In the genomic region with DNA sequence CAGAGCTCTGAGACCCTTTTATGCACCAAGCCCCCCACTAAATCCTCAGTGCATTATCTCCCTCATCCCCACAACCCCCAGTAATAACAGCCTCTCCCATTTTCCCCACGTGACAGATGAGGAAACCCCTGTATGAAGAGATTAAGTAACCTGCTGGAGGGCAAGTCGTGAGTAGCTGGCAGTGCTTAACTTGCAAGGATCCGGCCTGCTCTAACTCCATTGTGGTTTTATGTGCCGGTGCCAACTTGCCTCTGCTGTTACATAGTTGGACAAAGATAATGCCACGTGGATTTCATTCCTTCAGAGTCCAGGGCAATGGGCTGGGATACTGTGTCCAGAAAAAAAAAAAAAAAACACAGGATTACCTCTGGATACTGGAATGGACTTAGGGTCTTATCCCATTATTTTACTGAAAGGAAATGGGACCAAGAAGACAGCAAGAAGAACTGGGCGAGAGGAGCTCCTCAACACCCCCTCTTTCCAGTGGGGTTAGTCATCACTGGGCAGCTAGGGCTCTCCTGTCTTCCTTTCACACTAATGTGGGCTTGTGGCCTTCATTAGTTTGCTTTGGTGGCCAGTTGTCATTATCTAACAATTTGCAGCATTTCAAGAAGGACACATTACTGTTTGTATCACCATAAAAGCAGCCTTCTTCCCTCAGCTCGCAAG, we compare ENCODE assay signal across 11 mouse cellular contexts. TPM values are rescaled to one million over a fixed set of nuclear protein-coding genes. Genes with fewer than 3 reads are reported as not detected.
DNase-seq lines count a peak whose midpoint lies in the region; ATAC-seq and TF ChIP-seq lines count a peak whose summit lies in the region.
"Had no signal": no experiment of that assay in that cellular context is flagged by ENCODE, and none has a peak within 500 bp of the region (broad histone marks: within the 10 kb centered on the region; RNA-seq: fewer than 3 reads in every experiment).

No protein-coding gene starts in this region.

- H3K4me3 ChIP-seq in heart, embryonic 11.5 days (ENCODE audit: low read depth, low read length): no peak overlapping the region
- no peak overlapping the region for H3K4me3 ChIP-seq in lung, embryonic 16.5 days (ENCODE audit: low read length)
- no peak overlapping the region for H3K4me3 ChIP-seq in stomach, postnatal 0 days (ENCODE audit: low read depth, low read length)
- H3K4me3 ChIP-seq in hindbrain, postnatal 0 days (ENCODE audit: low read length): no peak overlapping the region
- no peak overlapping the region for H3K4me3 ChIP-seq in intestine, embryonic 15.5 days (replicated peaks)
- H3K4me3 ChIP-seq: midbrain, embryonic 10.5 days; neural tube, embryonic 12.5 days had no signal

- H3K36me3 ChIP-seq in heart, embryonic 11.5 days (ENCODE audit: control insufficient read depth, insufficient read depth, low read length): no peaks in the 10 kb centered on the region
- no peaks in the 10 kb centered on the region for H3K36me3 ChIP-seq in lung, embryonic 16.5 days (ENCODE audit: control insufficient read depth, insufficient read depth, low read length)
- no peaks in the 10 kb centered on the region for H3K36me3 ChIP-seq in stomach, postnatal 0 days (ENCODE audit: control insufficient read depth, insufficient read depth, low read length)
- no peaks in the 10 kb centered on the region for H3K36me3 ChIP-seq in hindbrain, postnatal 0 days (ENCODE audit: insufficient read depth, low read length)
- H3K36me3 ChIP-seq in intestine, embryonic 15.5 days: no peaks in the 10 kb centered on the region
- H3K36me3 ChIP-seq: midbrain, embryonic 10.5 days; neural tube, embryonic 12.5 days had no signal

- intact Hi-C loops in heart, postnatal 36 days (cut with DNase I): no loop called here

- 63% methylated on average over 7 of the region's 7 CpGs for WGBS in heart, embryonic 11.5 days (ENCODE audit: insufficient replicate concordance)
- WGBS in lung, embryonic 16.5 days: 50% methylated on average over 7 of the region's 7 CpGs
- 36% methylated on average over 7 of the region's 7 CpGs for WGBS in stomach, postnatal 0 days
- WGBS in hindbrain, postnatal 0 days: 65% methylated on average over 7 of the region's 7 CpGs
- 67% methylated on average over 7 of the region's 7 CpGs for WGBS in intestine, embryonic 15.5 days

- H3K4me2 ChIP-seq in heart, embryonic 11.5 days: peak overlapping the region; percentile 8; the same call in 1 of the 2 replicates
- H3K4me2 ChIP-seq in lung, embryonic 16.5 days (ENCODE audit: low read depth, low read length): no peak overlapping the region
- H3K4me2 ChIP-seq in stomach, postnatal 0 days (replicated peaks; ENCODE audit: low read depth): peak overlapping the region; percentile 2; the same call in 1 of the 2 replicates
- H3K4me2 ChIP-seq in hindbrain, postnatal 0 days (ENCODE audit: low read depth, low read length): no peak overlapping the region
- no peak overlapping the region for H3K4me2 ChIP-seq in intestine, embryonic 15.5 days (replicated peaks)
- H3K4me2 ChIP-seq: neural tube, embryonic 12.5 days had no signal

- no peak overlapping the region for H3K9ac ChIP-seq in heart, embryonic 11.5 days (ENCODE audit: low read depth, low read length)
- H3K9ac ChIP-seq in lung, embryonic 16.5 days (ENCODE audit: low read length): 0 out of 2 replicates have a peak overlapping the region, but pooled peaks have one; percentile 8
- H3K9ac ChIP-seq in stomach, postnatal 0 days (ENCODE audit: low read length): peak overlapping the region; percentile 18; the same call in 1 of the 2 replicates
- H3K9ac ChIP-seq in hindbrain, postnatal 0 days (replicated peaks; ENCODE audit: low read length): no peak overlapping the region
- H3K9ac ChIP-seq in intestine, embryonic 15.5 days: no peak overlapping the region
- H3K9ac ChIP-seq: neural tube, embryonic 12.5 days had no signal

- no peak for TF ChIP-seq CTCF in stomach, postnatal 0 days (IDR thresholded peaks at IDR 0.05; ENCODE audit: low read depth)
- no peak for TF ChIP-seq CTCF in hindbrain, postnatal 0 days (IDR thresholded peaks at IDR 0.05; ENCODE audit: low read depth)

- no peaks in the 10 kb centered on the region; the same call in 1 of the 2 replicates for H3K4me1 ChIP-seq in heart, embryonic 11.5 days (ENCODE audit: control insufficient read depth, insufficient read depth, low read length)
- peaks cover 12% of the 10 kb centered on the region for H3K4me1 ChIP-seq in lung, embryonic 16.5 days (replicated peaks; ENCODE audit: control insufficient read depth, insufficient read depth, low read length)
- 0 out of 2 replicates have a peak, but pooled peaks cover 6% of the 10 kb centered on the region for H3K4me1 ChIP-seq in stomach, postnatal 0 days (replicated peaks; ENCODE audit: control insufficient read depth, insufficient read depth)
- no peaks in the 10 kb centered on the region for H3K4me1 ChIP-seq in hindbrain, postnatal 0 days (ENCODE audit: insufficient read depth, low read length)
- H3K4me1 ChIP-seq in intestine, embryonic 15.5 days (replicated peaks): 0 out of 2 replicates have a peak, but pooled peaks cover 11% of the 10 kb centered on the region
- H3K4me1 ChIP-seq: neural tube, embryonic 12.5 days had no signal

- no peaks in the 10 kb centered on the region for H3K9me3 ChIP-seq in heart, embryonic 11.5 days (replicated peaks; ENCODE audit: control insufficient read depth, low read length)
- no peaks in the 10 kb centered on the region for H3K9me3 ChIP-seq in lung, embryonic 16.5 days (ENCODE audit: control insufficient read depth, low read length)
- no peaks in the 10 kb centered on the region for H3K9me3 ChIP-seq in stomach, postnatal 0 days (ENCODE audit: control insufficient read depth, low read length)
- H3K9me3 ChIP-seq in hindbrain, postnatal 0 days (ENCODE audit: low read length): no peaks in the 10 kb centered on the region
- H3K9me3 ChIP-seq in intestine, embryonic 15.5 days: no peaks in the 10 kb centered on the region
- H3K9me3 ChIP-seq: midbrain, embryonic 10.5 days; neural tube, embryonic 12.5 days had no signal

- no peak for DNase-seq in heart, postnatal 36 days
- peak; percentile 30 to 63 for DNase-seq in lung, adult 18-20 months
- no peak for DNase-seq in lung, postnatal 14 days
- DNase-seq in stomach, postnatal 0 days (ENCODE audit: low spot score): no peak
- DNase-seq in hindbrain, postnatal 0 days (ENCODE audit: low spot score): no peak
- DNase-seq: right cerebral cortex, adult 18-20 months had no signal

- no peak for ATAC-seq in heart, embryonic 11.5 days (replicated peaks; ENCODE audit: insufficient number of reproducible peaks, low FRiP score, low TSS enrichment)
- ATAC-seq in lung, embryonic 16.5 days (ENCODE audit: low read depth): no peak
- 0 out of 2 replicates have a peak, but pooled peaks have one; percentile 33 for ATAC-seq in stomach, postnatal 0 days (ENCODE audit: low FRiP score, low TSS enrichment)
- ATAC-seq in hindbrain, postnatal 0 days: no peak
- ATAC-seq in intestine, embryonic 15.5 days: no peak

- no peak for TF ChIP-seq EP300 in stomach, postnatal 0 days (optimal IDR thresholded peaks at IDR 0.05)

- H3K27me3 ChIP-seq in heart, embryonic 11.5 days (ENCODE audit: control insufficient read depth, insufficient read depth, low read length): no peaks in the 10 kb centered on the region
- H3K27me3 ChIP-seq in lung, embryonic 16.5 days (ENCODE audit: control insufficient read depth, insufficient read depth, low read depth, low read length): no peaks in the 10 kb centered on the region
- H3K27me3 ChIP-seq in stomach, postnatal 0 days (ENCODE audit: control insufficient read depth, insufficient read depth, low read length): no peaks in the 10 kb centered on the region
- no peaks in the 10 kb centered on the region for H3K27me3 ChIP-seq in hindbrain, postnatal 0 days (ENCODE audit: insufficient read depth, low read length)
- no peaks in the 10 kb centered on the region for H3K27me3 ChIP-seq in intestine, embryonic 15.5 days (replicated peaks)
- H3K27me3 ChIP-seq: neural tube, embryonic 12.5 days had no signal

- no peak overlapping the region for H3K27ac ChIP-seq in heart, embryonic 11.5 days (ENCODE audit: low read depth, low read length)
- peak overlapping the region; percentile 74 for H3K27ac ChIP-seq in lung, embryonic 16.5 days (ENCODE audit: low read length)
- peak overlapping the region; percentile 77 for H3K27ac ChIP-seq in stomach, postnatal 0 days (replicated peaks)
- no peak overlapping the region for H3K27ac ChIP-seq in hindbrain, postnatal 0 days
- H3K27ac ChIP-seq in intestine, embryonic 15.5 days: no peak overlapping the region
- H3K27ac ChIP-seq: midbrain, embryonic 10.5 days; neural tube, embryonic 12.5 days had no signal

RNA-seq across cellular contexts. Expression of a gene that starts 18.6 kb away (rescaled TPM):
- 1.4 and 2.2 TPM in 2 replicates for polyA plus RNA-seq in heart, embryonic 11.5 days (2014; fragmentation: Nextera tagmentation; extraction: Ambion mirVana)
- total RNA-seq in heart, postnatal 36 days (2021): 1 to 10 TPM; 4.5 TPM
- polyA plus RNA-seq in lung, embryonic 16.5 days (2015; fragmentation: Nextera tagmentation; extraction: Ambion mirVana): 2.3 and 2.5 TPM in 2 replicates
- polyA plus RNA-seq in stomach, postnatal 0 days (2015; fragmentation: Nextera tagmentation; extraction: Ambion mirVana): 3.7 and 3.8 TPM in 2 replicates
- 2.7 and 2.8 TPM in 2 replicates for total RNA-seq in hindbrain, postnatal 0 days (2014; rRNA removed)
- 0.28 and 0.38 TPM in 2 replicates for polyA plus RNA-seq in hindbrain, postnatal 0 days (2015; fragmentation: Nextera tagmentation; extraction: Ambion mirVana)
- polyA plus RNA-seq in intestine, embryonic 15.5 days (2015; fragmentation: Nextera tagmentation; extraction: Ambion mirVana): 7.1 and 8.0 TPM in 2 replicates

Comparison
In these comparisons a context has a peak if more than half of its experiments do, and no peak if none do; other contexts are left out.
1. DNase-seq: peak in lung, adult 18-20 months (2 of 2); none in heart, postnatal 36 days (0 of 2), lung, postnatal 14 days (single experiment), stomach, postnatal 0 days (single experiment) and hindbrain, postnatal 0 days (single experiment).
2. H3K27ac ChIP-seq: peak in lung, embryonic 16.5 days (single experiment) and stomach, postnatal 0 days (single experiment); none in heart, embryonic 11.5 days (single experiment), hindbrain, postnatal 0 days (single experiment) and intestine, embryonic 15.5 days (single experiment).
3. H3K4me2 ChIP-seq: peak in heart, embryonic 11.5 days (single experiment) and stomach, postnatal 0 days (single experiment); none in lung, embryonic 16.5 days (single experiment), hindbrain, postnatal 0 days (single experiment) and intestine, embryonic 15.5 days (single experiment).
4. H3K9ac ChIP-seq: peak in lung, embryonic 16.5 days (single experiment) and stomach, postnatal 0 days (single experiment); none in heart, embryonic 11.5 days (single experiment), hindbrain, postnatal 0 days (single experiment) and intestine, embryonic 15.5 days (single experiment).